Mouse (Mus musculus): ENCODE results near the gene Tm4sf4.

The Tm4sf4 gene

DNA sequence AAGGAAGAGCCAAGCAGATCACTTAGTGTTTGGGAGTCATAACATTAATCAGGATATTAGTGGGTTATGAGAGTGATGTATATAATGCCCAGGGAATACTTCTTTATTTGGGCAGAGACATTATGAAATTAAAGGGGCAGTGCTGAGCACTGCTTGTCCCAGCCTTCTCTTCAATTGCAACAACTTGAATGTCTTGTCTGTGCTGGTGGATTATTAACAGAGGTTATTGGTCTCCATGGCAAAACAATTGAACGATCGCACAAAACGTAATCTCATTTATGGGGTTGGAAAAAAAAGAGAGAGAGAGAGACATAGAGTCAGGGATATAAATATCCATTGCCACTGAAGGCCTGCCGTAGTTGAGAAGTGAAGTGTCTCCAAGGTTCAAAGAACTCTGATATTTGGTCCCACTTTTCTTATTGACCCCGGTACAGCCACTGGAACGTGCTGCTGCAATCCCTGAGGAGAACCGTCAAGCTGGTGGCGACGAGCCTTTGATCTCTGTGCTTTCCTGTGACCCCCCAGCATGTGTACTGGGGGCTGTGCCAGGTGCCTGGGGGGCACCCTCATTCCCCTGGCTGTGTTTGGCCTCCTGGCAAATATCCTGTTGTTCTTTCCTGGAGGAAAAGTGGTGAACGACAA lies at the start of gene Tm4sf4:
Tm4sf4 (plus strand) TSS at position 226 of the 642 bp plus-strand sequence.
- DNase-seq = no peak

DNA sequence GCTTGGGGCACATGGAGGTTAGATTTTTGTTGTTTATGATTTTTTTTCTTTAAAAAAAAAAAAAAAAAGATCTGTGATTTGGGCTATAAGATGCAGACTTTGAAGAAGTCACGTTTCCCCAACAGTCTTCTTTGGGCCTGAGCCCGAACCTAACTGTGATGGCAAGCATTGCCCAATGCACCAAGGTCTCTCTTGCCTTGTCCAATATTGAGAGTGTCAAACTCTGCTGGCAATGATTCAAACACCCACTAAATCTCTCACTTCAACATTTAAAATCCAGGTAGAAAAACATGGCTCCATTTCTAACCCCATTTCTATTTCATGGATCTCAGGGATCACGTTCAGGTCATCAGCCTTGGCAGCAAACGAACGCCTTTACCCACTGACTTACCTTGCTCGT lies 38.7 kb upstream of the Tm4sf4 start:
- DNase-seq = no peak

DNA sequence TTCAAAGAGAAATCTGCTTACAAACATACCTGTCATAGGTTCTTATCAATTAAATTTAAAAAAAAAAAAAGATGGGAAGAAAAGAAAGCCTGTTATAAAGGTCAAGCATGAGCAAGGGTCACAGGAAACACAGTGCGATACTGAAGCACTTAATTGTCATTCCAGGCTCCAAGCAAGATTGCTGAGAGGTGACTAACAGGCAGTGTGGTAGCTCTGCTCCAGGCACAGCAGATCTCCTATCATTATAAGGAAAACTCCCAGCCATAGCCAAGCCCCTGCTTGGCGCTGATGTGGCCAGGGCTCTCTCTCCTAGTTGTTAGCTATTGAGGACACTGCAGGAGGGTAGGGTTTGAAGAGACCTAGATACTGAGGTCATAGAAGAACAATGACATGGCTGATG lies 38.2 kb upstream of the Tm4sf4 start:
- DNase-seq = no peak

DNA sequence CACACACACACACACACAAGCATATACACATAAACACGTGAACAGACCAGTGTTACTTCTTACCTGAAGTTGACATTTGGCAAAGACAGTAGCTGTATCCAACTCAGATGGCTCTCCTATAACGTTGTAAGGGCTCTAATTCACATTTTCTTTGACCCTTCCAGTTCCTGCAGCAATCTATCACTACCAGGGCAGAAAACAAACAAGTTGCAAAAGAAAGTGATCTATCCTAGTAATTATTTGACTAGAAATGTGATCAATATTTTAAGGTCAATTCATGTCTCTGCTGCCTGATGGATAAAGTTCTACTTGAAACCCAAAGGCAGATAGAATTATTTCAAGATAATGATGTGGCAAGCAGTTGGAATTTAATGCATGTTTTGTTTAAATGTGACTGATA lies 37.5 kb upstream of the Tm4sf4 start:
- DNase-seq = no peak

DNA sequence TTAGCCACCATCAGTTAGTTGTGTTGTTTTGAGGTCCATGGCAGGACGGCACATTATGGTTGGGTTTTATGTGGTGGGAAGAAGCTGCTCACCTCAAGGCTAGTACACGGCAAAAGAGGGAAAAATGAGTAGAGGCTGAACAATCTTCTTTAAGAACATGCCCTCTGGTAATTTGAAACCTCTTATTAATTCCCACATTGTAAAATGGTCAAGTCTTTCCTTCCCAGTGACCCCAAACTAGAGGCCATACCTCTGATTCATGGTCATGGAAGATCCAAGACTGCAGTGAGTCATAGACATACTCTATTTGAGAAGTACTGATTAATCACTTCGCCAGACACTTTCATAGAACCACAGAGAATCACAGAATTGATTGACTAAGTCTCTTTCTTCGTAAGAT lies 13.6 kb upstream of the Tm4sf4 start:
- DNase-seq = no peak

DNA sequence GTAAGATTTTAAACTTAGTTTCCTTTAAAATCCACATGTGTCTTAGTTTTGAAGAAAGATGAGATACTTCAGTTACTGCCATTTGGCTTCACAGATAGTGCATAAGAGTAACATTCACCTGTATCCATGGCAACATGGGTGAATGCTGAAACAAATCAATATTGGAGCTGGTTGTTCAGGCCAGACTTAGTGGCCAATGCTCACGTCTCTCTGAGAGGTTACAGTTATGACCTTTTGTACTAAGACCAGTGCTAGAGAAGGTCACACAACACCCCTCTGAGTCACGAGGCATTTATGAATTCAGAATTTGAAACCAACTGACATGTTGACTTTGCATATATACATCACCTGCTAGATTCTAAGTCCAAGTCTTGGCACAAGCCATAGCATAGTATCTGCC lies 4.9 kb upstream of the Tm4sf4 start:
- DNase-seq = no peak

DNA sequence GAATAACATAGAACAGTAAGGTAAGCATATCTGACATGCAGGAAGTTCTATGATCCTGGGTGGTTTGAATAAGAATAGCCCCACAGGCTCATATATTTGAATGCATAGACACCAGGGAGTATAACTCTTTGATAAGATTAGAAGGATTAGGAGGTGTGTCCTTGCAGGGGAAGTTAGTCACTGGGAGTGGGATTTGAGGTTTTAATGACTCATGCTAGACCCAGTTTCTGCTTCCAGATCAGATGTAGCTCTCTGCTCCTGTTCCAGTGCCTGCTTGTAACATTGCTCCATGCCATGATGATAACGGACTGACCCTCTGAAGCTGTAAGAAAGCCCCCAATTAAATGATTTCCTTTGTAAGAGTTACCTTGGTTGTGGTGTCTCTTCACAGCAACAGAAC lies 4.5 kb upstream of the Tm4sf4 start:
- DNase-seq = no peak

DNA sequence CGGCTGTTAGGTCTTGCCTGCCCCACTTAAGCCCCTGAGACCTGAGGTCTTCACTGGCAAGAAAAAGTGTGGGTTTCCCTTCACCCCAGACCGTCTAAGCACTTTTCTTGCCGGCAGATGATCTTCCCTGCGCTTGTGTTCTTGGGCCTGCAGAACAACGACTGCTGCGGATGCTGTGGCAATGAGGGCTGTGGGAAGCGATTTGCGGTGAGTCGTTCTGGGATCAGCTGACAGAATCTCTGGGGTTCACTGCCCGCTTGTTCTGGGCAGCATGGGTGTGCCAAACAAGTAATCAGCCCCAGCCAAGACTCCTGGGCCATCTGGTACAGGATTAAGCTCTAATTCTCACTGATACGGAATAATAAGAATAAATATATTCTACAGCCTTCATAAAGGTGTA lies 1.2 kb downstream of the Tm4sf4 start:
- no peak for DNase-seq

DNA sequence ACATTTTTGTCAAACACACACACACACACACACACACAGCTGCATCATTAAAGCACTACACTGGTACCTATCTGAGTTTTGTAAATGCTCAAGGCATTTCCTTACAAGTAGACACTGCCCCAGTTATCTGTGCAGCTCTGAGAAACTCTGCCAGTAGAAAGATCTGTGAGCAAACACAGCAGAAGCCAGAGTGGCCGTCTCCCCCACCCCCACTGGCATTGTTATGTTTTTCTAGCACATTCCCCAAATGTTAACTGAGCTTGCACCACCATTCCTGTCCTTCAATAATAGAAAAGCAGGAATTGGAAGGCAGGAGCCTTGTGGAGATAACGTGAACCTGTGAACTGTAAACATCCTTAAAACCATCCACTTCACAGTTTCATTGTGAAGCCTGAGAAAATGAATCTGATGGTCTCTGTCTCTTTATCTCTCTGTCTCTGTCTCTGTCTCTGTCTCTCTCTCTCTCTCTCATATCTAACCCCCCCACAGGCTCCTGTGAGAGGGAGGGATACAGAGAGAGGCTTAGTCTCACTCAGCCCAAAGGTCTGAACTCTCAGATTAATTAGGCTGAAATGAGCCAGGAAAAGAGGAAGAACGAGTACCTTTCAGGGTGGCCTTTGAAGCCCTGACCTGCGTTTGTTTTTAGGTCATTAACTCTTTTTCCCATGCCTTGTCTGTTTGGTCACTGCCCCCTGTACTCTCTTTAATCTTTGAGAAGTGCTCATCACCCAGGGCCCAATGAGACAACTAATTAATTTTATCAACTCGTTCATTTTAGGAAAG lies 3.8 kb downstream of the Tm4sf4 start:
- peak; percentile 32 for DNase-seq

DNA sequence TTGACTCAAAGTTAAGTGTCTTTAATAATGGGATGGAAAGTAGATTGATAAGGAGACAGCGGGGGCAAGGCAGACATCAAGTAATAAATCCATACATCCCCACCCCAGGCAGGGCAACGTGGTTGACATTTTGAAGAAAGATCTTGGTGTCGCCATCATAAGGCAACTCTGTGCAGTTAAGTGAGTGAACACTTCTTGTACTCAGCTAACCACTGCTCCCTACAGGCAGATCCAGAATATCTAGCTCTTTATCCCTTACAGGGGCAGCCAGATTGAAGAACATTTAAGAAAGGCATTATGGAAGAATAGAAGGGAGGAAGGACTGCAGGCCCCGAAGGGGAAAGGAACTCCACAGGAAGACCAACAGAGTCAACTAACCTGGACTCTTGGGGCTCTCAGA lies 4.4 kb downstream of the Tm4sf4 start:
- DNase-seq = peak; percentile 30

DNA sequence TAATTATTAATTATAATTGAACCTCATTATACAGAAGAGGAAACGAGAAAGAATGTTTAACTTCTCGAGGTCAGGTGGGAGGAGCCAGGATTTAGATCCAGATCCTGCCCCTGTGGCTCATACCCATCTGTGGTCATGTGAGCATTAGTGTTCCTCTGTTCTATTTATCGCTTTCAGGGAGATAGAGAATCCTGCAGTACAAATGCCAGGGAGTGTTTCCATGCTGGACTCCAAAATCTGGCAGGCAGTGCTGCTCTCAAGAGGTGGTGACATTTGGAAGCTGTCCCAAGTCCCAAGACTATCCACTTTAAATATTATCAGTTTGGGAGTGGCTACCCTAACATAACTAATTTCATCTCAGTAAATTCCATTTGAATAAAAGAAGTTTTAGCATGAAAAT lies 6.6 kb downstream of the Tm4sf4 start:
- DNase-seq = no peak

DNA sequence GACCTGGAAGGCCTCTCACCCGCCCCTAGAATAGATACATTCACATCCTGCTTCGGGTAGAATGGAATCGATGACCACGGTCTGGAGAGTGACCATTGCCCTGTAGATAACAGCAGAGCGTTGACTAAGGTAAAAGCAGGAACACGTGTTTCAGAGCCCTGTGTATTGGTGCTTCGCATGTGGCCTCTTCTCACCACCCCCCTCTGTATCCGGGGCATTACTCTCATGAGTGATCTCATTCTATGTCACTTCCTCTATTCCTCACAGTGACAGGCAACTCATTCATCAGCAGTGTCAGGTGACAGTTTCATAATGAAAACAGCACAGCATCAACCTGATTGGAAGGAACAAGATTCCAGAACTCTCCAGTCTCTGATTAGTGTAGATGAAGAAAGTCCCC lies 10.2 kb downstream of the Tm4sf4 start:
- no peak for DNase-seq

DNA sequence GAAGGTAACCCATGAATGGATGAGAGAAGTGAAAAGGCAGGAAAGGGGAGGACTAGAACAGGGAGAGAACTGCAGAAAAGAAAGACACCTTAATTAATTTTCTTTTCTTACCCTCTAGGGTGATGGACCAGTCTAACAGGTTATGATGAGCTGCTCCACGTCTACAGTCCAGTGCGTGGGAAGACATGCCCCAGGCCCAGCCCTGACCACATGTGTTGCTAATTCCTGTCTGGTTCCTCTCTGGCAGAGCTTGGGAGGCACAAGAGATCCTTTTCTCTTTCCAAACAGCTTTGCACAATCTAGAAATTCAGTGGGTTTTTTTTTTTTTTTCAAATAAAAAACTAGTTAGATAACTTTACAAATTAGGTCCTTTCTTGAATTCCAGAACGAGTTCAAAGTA lies 15.8 kb downstream of the Tm4sf4 start:
- DNase-seq = no peak

DNA sequence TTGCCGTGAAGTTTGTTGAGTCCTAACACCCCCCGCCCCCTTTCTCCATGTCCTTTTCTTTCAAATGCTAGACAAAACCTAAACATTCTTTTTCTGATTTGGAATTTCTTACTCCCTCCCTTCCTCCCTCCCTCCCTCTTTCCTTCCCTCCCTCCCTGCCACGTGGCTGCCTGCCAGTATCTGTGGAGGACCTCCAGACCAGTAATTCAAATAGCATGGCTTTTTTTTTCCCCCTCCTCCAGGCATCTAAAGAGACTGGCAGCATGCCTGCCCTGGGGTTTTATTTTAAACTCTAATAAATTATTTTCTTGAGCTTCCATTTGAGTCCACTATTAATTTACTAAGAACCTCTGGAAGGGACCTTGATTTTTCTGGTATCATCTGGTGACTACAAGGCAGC lies 20.6 kb downstream of the Tm4sf4 start:
- DNase-seq = peak; percentile 84

DNA sequence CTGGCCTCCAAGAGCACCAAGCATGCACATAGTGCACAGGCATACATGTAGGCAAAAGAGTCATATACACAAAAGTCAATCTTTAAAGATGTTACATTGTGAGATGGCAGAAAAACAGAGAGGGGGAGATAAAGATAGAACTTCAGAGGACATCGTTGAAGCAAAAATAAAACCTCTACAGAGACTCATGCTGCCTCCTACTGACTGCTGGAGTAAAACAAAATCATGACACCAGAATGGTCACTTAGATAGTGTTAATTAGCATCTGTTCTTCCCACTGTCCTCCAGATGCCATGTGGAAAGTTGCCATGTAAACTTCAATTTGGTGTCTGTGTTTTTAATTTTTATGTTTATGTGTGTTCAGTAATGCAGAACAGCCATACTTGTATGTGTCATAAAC lies 22.8 kb downstream of the Tm4sf4 start:
- DNase-seq = no peak

DNA sequence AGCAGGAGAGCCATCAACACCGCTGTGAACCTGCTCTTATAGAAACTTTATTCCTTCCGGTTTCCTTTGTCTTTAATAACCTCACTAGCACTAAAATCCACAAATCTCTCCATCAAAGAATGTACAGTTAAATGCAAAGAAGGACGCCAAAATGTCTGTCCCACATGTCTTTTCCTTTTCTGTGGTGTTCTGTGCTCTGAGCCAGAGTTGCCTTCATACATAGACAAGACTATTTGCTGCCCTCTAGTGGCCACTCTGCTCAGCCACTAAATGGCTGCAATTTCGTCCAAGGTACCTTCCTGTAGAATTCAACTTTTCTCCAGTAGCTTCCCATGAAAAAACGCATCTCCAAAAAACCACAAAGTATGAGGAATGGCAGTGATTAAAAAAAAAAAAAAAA lies 23.3 kb downstream of the Tm4sf4 start:
- DNase-seq = peak; percentile 82

DNA sequence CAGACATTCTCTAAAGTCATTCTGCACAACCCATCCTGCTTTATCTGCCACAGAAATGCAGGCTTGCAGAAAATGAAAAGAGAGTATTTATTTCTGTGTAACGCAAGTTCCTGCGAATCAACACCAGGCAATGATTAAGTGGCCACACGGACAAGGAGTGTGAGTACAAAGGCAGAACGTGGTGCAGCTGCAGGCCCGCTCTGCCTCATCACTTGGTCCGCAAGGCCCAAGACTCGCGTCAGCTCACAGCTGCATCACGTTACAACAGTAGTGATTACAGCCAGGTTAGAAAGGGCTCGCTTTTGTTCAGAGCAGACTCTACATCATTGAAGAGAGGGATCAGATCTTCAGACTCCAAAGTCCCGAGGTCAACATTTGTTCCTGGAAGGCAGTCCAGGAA lies 33.5 kb downstream of the Tm4sf4 start:
- no peak for DNase-seq

DNA sequence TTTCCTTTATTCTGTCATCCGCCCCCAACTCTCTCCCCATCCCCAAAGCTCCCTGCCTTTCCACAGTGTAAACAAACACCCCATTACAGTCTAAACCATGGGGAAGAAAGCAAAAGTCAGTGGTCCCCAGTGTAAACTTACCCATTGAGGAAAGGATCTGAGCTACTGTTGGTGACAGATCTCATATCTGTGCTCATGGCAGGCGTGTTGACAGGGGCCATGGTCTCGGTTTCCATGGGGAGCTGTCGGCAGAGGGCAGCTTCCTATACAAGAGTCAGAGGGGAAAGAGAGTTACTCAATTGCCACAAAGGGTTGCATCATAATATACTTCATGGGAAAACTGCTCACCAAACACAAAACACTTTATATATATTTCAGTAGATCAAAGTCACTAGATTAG lies 38.2 kb downstream of the Tm4sf4 start:
- DNase-seq = no peak

DNA sequence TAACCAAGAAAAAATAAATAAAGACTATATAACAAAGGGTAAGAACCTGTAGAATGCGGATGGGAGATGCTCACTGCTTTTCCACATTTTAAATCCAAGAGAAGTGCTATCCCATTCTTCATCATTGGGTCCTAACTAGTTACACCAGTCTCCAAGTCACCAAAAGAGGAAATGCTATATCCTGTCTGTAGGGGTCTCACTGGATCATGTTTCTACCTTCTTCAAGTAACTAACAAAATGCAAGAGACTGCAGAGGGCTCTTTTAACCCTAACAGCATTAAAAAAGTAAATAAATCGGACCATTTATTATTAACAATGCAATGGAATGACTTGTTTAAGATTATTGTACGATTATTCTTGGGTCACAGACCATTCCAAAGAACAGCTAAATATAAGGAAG lies 41.2 kb downstream of the Tm4sf4 start:
- peak; percentile 31 for DNase-seq

DNA sequence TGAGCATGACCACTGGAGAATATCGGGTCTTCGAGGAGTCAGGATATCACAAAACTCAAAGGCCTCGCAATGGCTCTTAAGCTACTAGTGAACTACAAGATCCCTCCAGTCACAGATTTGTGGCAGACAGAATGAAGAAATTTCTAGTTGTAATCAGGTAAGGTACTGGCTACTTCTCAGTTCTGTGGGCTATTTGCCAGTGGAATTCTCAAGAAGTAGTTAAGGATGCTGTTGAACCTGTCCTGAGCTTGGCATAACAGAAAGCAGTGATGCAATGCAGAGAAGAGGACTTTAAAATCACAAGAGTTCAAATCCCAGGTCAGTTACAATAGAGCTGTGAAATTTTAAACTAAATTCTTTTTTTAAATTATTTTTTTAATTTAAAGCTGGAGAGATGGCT lies 44.2 kb downstream of the Tm4sf4 start:
- DNase-seq = no peak

DNA sequence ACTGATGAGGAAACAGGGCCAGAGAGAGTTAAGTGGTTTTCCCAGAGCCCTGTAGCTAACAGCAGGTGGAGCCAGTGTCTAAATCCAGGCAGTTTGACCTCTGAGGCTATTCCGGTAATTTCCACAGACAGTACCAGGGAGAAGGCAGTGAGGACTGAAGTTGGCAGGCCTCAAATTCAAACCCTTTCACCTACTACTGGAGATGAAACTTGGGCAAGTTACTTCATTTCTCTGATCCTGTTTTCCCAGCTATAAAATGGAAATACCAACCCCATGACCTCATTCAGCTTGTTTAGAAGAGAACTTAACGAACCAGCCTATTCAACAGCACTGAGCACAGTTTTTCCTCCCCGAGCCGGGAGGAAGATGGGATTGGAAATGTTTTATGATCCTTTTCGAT lies 45.2 kb downstream of the Tm4sf4 start:
- DNase-seq = peak; percentile 77

DNA sequence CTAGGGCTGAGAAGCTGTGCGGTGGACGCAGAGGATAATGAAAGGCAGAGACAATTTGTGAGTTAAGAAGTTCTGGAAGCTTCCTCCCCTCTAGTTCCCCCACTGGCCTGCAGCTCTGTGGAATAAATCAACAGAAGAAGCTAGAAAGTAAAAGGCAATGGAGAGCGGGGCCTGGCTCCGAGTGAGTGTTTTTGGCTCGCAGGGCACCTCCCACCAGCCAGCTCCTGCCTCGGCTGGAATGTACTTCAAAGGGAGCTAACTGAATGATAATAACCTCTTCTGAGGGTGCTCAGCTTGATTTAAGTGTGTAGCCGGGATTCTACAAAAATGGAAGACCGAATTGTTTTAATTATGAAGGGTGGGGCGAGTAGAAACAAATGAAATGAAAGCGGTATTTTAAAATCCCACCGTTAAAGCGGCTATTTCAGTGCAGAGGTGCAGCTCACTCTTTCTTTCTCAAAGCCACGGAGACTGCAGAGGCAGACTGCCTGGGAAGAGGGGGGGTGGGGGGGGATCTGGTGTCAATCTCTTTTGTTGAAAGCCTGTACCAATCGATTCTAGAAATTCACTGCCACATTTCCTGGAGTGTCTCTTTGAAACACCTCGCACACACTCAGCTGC lies 46.0 kb downstream of the Tm4sf4 start:
- DNase-seq = peak; percentile 46

DNA sequence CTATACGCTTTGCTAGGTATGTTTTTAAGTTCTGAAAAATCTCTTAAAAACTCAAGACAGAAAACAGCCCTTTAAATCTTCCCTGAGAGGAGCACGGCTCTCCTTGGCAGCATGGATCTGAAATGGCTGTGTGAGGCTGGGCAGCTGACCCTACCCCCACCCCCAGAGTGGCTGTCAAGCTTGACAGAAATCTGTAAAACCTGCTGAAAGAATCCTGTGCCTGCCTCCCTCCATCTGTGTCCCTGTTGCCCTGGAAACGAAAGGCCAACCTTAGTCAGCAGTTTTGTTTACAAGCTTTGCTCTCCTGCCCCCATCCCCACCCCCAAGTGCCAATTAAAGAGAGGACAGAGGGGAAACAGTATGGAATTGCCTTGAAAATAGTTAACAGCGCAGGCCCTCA lies 47.3 kb downstream of the Tm4sf4 start:
- peak; percentile 43 for DNase-seq

DNA sequence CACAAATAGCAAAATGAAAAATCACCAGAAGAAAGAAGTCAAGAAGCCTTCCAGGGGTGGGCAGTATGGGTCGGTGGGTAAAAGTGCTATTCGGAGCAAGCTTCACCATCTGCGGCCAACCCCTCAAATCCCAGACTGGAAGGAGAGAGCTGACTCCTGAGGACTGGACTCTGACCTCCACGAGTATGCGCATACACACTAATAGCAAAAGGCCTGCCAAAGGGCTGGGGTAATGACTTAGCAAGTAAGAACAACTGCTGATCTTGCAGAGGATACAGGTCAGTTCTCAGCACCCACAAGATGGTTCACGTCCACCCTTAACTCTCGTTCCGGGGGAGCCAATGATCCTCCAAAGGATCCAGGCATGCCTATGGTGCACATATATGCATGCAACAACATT lies 49.3 kb downstream of the Tm4sf4 start:
- peak; percentile 57 for DNase-seq
